Mouse (Mus musculus) olfactory bulb, adult 2 months (tissue): ENCODE results near the gene Lrrc8e.

Experiments used
- CTCF ChIP-seq: fragments of 200-500 bp; IDR thresholded peaks from 2 replicates; pipeline ENCODE4 v1.5.1; 2012; ENCODE audit warnings: low read depth, mild to moderate bottlenecking, low read length, moderate library complexity; ENCODE audit not compliant: insufficient read depth
- POLR2A ChIP-seq: fragments of 200-500 bp; IDR thresholded peaks from 2 replicates; pipeline ENCODE4 v1.6.1; 2012; ENCODE audit warnings: mild to moderate bottlenecking, low read depth, low read length, moderate library complexity; ENCODE audit not compliant: insufficient read depth

GRCm38 (mm10) chr8:4258233-4258632 is 31.6 kb downstream of the Lrrc8e start:
- TF ChIP-seq POLR2A, result no peak
- TF ChIP-seq CTCF, result peak; percentile 92
